Mouse (Mus musculus): ENCODE results near the gene Rfx4. TPM values are rescaled to one million over a fixed set of nuclear protein-coding genes. Genes with fewer than 3 reads are reported as not detected.
A peak's percentile ranks its signal among the peaks of the same experiment; 100 is the strongest.

The Rfx4 gene
- polyA plus RNA-seq, 1 experiment from 2014 or later, result 21.8 TPM

DNA sequence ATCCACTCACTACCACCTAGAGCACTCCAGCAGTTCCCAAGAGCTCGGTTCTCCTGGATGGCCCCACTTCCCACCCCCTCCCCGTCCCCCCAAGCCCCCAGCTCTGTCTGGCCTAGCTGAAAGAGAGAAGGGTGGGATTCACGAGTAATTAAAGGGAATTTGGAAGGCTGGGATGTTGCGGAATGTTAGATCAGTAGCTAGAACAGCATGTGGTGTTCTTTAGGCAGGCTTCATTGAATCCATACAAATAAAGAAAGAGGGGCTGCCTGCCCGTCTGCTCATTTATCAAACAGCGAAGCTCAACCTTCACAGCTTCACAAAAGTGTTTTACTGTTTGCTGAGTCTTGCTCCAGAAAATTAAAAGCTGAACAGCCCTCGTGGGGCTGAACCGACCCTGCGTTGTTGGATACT, 66.9 kb downstream of the Rfx4 start:
- Histone ChIP-seq H3K4me1 (replicated peaks) (peaks cover 38% of the 10 kb centered on the region), H3K9ac (no peak overlapping the region), H3K9me3 (no peaks in the 10 kb centered on the region), H3K4me3 (no peak overlapping the region), H3K27ac (replicated peaks) (peak overlapping the region; percentile 7; the same call in 1 of the 2 replicates), H3K27me3 (no peaks in the 10 kb centered on the region), H3K36me3 (no peaks in the 10 kb centered on the region), H3K4me2 (peak overlapping the region; percentile 31)
- WGBS, result 8% methylated on average over 9 of the region's 9 CpGs
- ATAC-seq (ENCODE audit: low read depth), result peak; percentile 70

DNA sequence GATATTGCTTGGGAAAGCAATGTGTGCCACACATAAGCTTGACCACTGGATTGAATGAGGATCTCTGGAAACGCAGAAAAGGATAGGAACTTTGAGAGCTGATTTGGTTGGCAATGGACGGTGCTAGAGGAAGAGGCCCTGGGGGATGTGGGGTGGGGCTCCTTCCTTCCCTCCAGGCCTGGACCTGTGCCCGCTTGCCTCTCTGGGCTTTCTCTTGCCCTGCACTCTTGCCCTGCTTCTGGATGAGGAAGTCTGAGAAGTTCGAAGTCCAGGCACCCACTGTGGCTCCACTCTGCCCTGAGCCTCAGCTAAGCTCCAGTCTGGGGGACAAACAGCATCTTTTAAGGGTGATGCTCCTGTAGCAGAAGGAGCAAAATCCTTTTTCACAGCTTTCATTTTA, 67.8 kb downstream of the Rfx4 start:
- Histone ChIP-seq H3K27ac (replicated peaks) (peak overlapping the region; percentile 52; the same call in 1 of the 2 replicates), H3K4me2 (peak overlapping the region; percentile 31; the same call in 1 of the 2 replicates), H3K9me3 (no peaks in the 10 kb centered on the region), H3K27me3 (no peaks in the 10 kb centered on the region), H3K36me3 (no peaks in the 10 kb centered on the region; the same call in 1 of the 2 replicates), H3K9ac (0 out of 2 replicates have a peak overlapping the region, but pooled peaks have one; percentile 17), H3K4me1 (replicated peaks) (peaks cover 38% of the 10 kb centered on the region), H3K4me3 (no peak overlapping the region)
- ATAC-seq (ENCODE audit: low read depth), result peak; percentile 29; the same call in 1 of the 2 replicates
- 35% methylated on average over 4 of the region's 4 CpGs for whole genome bisulfite sequencing

DNA sequence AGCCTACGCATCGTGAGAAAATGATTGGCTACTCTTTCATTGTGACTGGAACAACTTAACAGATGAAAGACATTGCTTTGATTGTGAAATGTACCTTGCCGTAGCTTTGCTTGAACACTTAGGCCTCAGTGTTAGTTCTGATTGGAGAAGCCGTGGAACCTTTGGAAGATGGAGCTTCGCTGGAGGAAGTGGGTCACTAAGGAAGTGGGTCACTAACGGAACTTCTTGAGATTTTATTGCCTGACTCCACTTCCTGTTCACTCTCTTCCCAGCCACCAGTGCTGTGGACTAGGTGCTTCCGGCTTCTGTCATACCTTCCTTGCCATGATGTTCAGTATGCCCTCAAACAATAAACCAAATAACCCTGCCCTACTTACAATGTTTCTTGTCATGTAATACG, 73.1 kb downstream of the Rfx4 start:
- Histone ChIP-seq H3K36me3 (no peaks in the 10 kb centered on the region; the same call in 1 of the 2 replicates), H3K27ac (replicated peaks) (no peak overlapping the region), H3K4me2 (no peak overlapping the region), H3K27me3 (no peaks in the 10 kb centered on the region), H3K9ac (no peak overlapping the region), H3K4me3 (no peak overlapping the region), H3K9me3 (no peaks in the 10 kb centered on the region), H3K4me1 (replicated peaks) (peaks cover 12% of the 10 kb centered on the region)
- WGBS, result 91% methylated on average over 8 of the region's 8 CpGs
- no peak for ATAC-seq (ENCODE audit: low read depth)

DNA sequence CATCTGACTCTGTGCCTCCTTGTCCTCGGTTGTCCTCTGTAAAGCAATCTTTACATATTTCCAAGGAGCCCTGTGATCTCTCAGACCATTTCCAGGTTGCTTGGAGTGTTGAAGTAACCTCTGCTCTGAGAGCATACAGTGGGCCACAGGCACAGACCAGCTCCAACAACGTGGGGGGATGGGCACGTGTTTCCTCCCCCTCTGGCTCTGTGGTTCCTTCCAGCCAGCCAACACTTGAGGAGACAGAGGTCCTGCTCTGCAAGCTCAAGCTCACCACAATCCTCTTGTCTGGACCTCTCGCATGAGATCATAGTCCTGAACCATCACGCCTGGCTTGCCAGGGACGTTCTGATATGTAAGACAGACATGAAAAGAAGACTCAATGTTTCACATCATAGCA, 79.7 kb downstream of the Rfx4 start:
- Histone ChIP-seq H3K36me3 (no peaks in the 10 kb centered on the region), H3K4me1 (replicated peaks) (0 out of 2 replicates have a peak, but pooled peaks cover 3% of the 10 kb centered on the region), H3K27ac (replicated peaks) (no peak overlapping the region), H3K27me3 (no peaks in the 10 kb centered on the region), H3K9me3 (no peaks in the 10 kb centered on the region), H3K4me3 (no peak overlapping the region), H3K9ac (no peak overlapping the region), H3K4me2 (no peak overlapping the region)
- 84% methylated on average over 6 of the region's 6 CpGs for WGBS
- no peak for ATAC-seq (ENCODE audit: low read depth)

DNA sequence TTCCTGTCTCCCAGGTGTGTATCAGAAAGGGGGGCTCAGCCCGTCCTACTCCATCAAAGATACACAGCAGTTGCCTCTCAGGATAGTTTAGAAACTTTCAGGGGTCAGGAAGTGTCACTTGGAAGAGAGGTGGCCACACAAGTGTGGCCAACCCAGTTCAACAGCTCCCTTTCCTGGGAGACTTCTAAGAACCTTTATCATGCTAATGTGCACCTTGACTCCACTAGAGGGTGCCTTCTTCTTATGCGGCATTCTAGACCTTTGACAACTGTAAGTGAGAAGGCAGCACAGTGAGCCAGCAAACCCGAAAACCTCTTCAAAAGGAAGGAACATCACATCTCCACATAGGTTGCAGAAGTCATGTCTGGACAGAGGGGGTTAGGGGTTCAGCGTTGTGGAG, 80.2 kb downstream of the Rfx4 start:
- no peaks in the 10 kb centered on the region for H3K27me3 ChIP-seq
- no peaks in the 10 kb centered on the region for H3K9me3 ChIP-seq
- H3K27ac ChIP-seq (replicated peaks), result no peak overlapping the region
- WGBS, result 34% methylated on average over 4 of the region's 4 CpGs
- no peaks in the 10 kb centered on the region for H3K36me3 ChIP-seq
- ATAC-seq (ENCODE audit: low read depth), result no peak
- 0 out of 2 replicates have a peak, but pooled peaks cover 3% of the 10 kb centered on the region for H3K4me1 ChIP-seq (replicated peaks)
- H3K4me3 ChIP-seq, result no peak overlapping the region
- no peak overlapping the region for H3K4me2 ChIP-seq
- no peak overlapping the region for H3K9ac ChIP-seq

DNA sequence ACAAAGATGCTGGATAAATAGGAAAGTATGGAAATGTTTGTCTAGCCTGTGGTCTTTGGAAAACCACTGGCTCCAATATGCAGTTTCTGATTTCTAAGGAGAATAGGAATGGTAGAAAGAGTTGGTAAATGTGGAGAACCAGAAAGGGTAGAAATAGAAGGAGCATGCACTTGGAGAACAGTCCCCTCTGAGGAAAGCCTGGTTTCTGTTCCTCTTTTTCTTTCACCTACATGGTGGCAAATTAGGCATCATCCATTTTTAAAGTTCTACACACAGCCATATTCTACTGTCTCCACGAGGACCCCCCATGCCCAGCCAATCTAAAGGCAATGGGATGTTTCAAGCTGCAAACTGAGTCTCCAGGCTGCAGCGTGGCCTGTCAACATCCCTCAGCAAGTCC, 81.5 kb downstream of the Rfx4 start:
- H3K27ac ChIP-seq (replicated peaks), result no peak overlapping the region
- no peaks in the 10 kb centered on the region for H3K27me3 ChIP-seq
- H3K36me3 ChIP-seq, result no peaks in the 10 kb centered on the region
- 0 out of 2 replicates have a peak, but pooled peaks cover 3% of the 10 kb centered on the region for H3K4me1 ChIP-seq (replicated peaks)
- no peak overlapping the region for H3K4me2 ChIP-seq
- no peak for ATAC-seq (ENCODE audit: low read depth)
- no peak overlapping the region for H3K9ac ChIP-seq
- no peaks in the 10 kb centered on the region for H3K9me3 ChIP-seq
- H3K4me3 ChIP-seq, result no peak overlapping the region
- 90% methylated on average over 2 of the region's 2 CpGs for WGBS

DNA sequence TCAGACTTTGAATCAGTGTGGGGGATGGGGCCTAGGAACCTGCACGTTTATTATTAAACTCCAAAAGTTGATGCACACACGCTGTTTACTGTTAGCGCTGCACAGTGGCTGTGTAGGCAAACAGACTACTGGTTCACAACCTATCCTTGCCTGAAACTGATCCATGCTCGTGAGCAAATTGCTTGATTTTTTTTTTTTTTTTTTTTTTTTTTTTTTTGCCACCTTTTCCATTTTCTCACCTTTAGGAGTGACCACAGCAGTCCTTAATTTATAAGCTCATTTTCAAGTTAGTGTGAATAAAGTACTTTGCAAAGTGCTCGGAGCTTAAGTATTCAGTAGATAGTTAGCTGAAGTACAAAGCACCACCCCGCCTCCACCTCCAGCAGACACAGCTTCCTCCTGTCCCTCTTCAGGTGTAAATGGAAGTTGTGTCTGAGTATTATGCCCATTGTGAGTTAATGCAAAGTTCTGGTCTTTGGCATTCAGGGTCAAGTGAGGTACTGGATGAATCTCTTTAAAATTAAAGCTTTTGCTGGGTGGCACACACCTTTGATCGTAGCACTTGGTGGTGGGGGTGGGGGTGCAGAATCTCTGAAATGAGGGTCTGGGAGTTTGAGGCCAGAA, 83.1 kb downstream of the Rfx4 start:
- no peaks in the 10 kb centered on the region for H3K36me3 ChIP-seq
- ATAC-seq (ENCODE audit: low read depth), result no peak
- H3K4me2 ChIP-seq, result no peak overlapping the region
- no peaks in the 10 kb centered on the region for H3K9me3 ChIP-seq
- no peak overlapping the region for H3K27ac ChIP-seq (replicated peaks)
- WGBS, result 72% methylated on average over 7 of the region's 7 CpGs
- no peaks in the 10 kb centered on the region for H3K4me1 ChIP-seq (replicated peaks)
- no peak overlapping the region for H3K4me3 ChIP-seq
- no peak overlapping the region for H3K9ac ChIP-seq
- H3K27me3 ChIP-seq, result no peaks in the 10 kb centered on the region

DNA sequence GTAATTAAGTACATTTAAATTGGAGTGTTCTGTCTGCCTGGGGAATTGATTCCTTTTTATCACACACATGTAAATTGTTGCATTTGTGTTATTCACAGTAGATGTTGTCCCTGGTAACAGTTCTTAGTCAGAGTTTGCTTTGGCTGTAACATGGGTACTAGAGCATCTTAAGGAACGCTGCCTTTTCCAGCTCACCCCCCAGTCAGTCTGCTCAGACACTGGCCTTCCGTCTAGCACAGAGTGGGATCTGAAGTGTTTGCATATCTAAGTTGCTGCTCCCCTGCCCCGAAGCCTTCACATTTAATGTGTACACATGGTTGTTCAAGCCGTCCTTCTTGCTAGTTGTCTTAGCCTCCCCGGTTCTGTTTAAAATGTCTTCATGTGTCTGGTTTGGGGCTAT, 90.8 kb downstream of the Rfx4 start:
- Histone ChIP-seq H3K4me1 (replicated peaks) (peaks cover 8% of the 10 kb centered on the region), H3K27me3 (no peaks in the 10 kb centered on the region), H3K9ac (no peak overlapping the region), H3K27ac (replicated peaks) (no peak overlapping the region), H3K36me3 (no peaks in the 10 kb centered on the region), H3K9me3 (no peaks in the 10 kb centered on the region), H3K4me3 (no peak overlapping the region), H3K4me2 (no peak overlapping the region)
- WGBS, result 73% methylated on average over 5 of the region's 5 CpGs
- ATAC-seq (ENCODE audit: low read depth), result no peak

DNA sequence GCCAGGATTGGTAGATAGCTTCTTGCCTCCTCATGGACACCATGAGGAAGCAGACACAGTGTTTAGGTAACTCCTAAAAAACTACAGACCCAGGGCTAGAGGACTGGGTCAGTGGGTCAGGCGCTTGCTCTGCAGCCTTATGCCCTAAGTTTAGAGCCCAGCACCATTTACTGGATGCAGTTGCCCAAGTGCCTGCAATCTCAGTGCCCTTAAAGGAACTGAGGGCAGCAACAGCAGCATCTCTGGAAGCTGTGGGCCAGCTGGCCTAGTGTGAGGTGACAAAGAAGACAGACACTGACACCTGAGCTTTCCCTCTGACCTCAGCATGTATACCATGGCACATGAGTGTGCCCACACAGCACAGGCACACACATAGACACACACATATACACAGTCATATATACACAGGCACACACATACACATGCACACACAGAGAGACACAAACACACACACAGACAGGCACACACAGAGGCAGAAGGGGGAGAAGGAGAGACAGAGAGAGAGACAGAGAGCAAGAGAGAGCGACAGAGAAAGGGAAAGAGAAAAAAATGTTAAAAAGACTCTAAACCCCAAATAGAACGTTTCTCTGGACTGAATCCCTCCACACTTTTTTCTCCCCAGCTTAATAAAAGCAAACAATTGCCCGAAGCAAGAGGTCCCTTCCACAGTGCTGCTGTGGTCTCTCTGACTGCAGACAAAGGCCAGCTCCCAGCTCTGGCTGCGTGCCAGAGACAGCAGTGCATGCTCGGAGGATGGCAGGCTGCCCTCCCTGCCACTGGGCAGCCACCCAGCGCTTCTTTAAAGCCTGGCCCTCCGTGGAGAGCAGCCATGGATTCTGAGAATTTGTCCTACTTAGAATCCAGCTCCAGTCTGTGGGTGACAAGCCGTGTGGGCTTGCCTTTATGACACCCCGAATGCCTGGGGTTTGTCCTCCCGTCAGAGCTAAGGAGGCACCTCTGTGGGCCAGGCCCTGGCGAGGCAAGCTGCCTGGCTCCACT, 96.4 kb downstream of the Rfx4 start:
- H3K4me3 ChIP-seq, result no peak overlapping the region

DNA sequence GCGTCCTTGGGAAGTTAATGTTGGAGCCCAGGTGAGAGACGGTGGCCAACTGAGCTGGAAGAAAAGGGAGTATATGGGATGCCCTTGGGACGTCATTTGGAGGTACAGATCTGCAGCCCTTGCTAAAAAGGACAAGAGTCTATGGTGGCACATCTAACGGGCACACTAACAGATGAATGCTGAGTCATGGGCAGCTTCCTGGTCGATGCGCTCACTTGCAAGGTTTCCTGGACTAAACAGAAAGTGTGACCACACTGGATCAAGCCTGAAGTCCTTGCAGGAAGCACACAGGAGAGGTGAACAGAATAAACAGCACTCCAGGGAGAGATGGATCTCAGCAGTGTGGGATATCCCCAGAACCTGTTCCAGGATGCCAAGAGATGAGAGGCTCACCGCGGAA, 98.2 kb downstream of the Rfx4 start:
- Histone ChIP-seq H3K36me3 (no peaks in the 10 kb centered on the region), H3K4me1 (replicated peaks) (peaks cover 36% of the 10 kb centered on the region), H3K4me2 (no peak overlapping the region), H3K27ac (replicated peaks) (no peak overlapping the region), H3K27me3 (no peaks in the 10 kb centered on the region), H3K9me3 (no peaks in the 10 kb centered on the region), H3K4me3 (no peak overlapping the region), H3K9ac (no peak overlapping the region)
- ATAC-seq (ENCODE audit: low read depth), result no peak
- WGBS, result 91% methylated on average over 8 of the region's 8 CpGs

More for the DNA sequence above, 96.4 kb downstream of the Rfx4 start:
- Histone ChIP-seq H3K27ac (replicated peaks) (peak overlapping the region; percentile 85), H3K4me2 (no peak overlapping the region), H3K4me1 (replicated peaks) (peaks cover 22% of the 10 kb centered on the region), H3K27me3 (no peaks in the 10 kb centered on the region), H3K36me3 (no peaks in the 10 kb centered on the region), H3K9ac (peak overlapping the region; percentile 54), H3K9me3 (no peaks in the 10 kb centered on the region)
- peak; percentile 94 for ATAC-seq (ENCODE audit: low read depth)
- WGBS, result 38% methylated on average over 12 of the region's 12 CpGs

DNA sequence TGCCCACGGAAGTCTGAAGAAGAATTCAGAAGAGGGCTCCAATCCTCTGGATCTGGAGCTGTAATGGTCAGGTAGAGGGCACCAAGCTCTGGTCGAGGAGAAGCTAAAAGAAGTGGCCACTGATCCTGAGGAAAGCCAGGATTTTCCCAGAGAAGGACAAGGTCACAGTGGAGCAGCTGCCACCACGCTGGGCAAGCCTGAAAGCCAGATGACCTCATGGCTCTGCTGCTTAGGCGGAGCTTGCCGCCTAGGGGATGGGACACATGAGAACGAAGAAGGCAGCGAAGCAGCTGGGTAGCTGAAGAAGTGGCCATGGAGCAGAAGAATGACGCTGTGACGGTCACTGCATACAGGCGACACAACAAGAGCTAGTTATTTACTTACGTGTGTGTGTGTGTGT, 99.6 kb downstream of the Rfx4 start:
- Histone ChIP-seq H3K9me3 (no peaks in the 10 kb centered on the region), H3K4me2 (no peak overlapping the region), H3K4me3 (no peak overlapping the region), H3K27me3 (no peaks in the 10 kb centered on the region), H3K36me3 (no peaks in the 10 kb centered on the region), H3K4me1 (replicated peaks) (peaks cover 47% of the 10 kb centered on the region), H3K9ac (no peak overlapping the region), H3K27ac (replicated peaks) (no peak overlapping the region)
- no peak for ATAC-seq (ENCODE audit: low read depth)
- 78% methylated on average over 11 of the region's 11 CpGs for WGBS

DNA sequence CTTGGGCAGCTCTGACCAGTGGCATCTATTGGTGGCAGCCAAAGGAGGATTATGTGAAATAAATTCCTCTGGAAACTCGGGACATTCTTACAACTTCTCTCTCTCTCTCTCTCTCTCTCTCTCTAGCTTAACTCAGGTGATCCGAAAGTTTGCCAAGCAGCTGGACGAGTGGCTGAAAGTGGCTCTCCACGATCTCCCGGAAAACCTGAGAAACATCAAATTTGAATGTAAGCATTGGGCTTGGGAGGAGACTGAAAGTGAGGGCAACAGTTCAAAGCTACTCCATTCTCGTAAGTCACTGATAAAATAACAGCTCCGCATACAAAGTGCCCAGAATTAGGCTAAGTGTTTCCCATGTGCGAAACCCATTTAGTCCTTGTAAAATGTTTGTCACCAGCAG, 102.5 kb downstream of the Rfx4 start:
- no peak overlapping the region for H3K4me2 ChIP-seq
- H3K4me1 ChIP-seq (replicated peaks), result peaks cover 26% of the 10 kb centered on the region
- H3K4me3 ChIP-seq, result no peak overlapping the region
- no peak overlapping the region for H3K27ac ChIP-seq (replicated peaks)
- ATAC-seq (ENCODE audit: low read depth), result no peak
- H3K9me3 ChIP-seq, result no peaks in the 10 kb centered on the region
- 38% methylated on average over 8 of the region's 8 CpGs for WGBS
- no peaks in the 10 kb centered on the region for H3K27me3 ChIP-seq
- H3K9ac ChIP-seq, result no peak overlapping the region
- no peaks in the 10 kb centered on the region for H3K36me3 ChIP-seq
